Mouse (Mus musculus): ENCODE results near the gene Ifnar1.

The Ifnar1 gene

GRCm38 (mm10) chr16:91461773-91462181 is 23.3 kb upstream of the Ifnar1 start:
- no peak for DNase-seq

DNA sequence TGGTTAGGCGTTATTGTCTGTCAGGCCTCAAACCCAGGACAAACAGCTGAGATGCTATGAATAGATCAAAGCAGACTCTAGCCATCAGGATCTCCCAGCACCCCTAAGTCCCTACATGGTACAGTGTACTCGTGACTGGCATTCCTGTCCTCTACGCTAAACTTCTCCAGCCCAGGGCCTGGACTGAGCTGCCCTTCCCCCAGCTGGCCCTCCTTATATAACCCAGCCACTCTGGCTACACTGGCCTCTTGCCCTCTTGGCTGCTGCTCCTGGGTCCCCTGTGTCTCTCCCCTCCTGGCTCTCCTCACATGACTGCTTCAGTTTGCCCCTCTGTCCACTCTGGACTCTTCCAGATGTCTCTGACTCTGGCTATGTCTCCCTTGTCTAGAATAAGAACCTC is 22.4 kb upstream of the Ifnar1 start:
- no peak for DNase-seq

DNA sequence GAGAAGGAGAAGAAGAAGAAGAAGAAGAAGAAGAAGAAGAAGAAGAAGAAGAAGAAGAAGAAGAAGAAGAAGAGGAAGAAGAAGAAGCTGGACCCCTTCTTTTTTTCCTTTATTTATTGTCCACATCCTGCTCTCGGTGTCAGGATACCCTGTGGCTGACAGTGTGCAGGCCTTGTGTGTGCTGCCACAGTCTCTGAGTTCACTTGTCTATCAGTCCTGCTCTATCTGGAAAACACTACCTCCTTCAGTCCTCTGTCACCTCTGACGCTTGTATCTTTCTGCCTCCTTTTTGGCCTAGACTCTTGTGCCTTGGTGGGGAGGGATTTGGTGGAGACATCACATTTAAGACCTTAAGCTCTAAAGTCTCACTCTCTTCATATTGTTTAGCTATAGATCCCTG is 21.6 kb upstream of the Ifnar1 start:
- no peak for DNase-seq

DNA sequence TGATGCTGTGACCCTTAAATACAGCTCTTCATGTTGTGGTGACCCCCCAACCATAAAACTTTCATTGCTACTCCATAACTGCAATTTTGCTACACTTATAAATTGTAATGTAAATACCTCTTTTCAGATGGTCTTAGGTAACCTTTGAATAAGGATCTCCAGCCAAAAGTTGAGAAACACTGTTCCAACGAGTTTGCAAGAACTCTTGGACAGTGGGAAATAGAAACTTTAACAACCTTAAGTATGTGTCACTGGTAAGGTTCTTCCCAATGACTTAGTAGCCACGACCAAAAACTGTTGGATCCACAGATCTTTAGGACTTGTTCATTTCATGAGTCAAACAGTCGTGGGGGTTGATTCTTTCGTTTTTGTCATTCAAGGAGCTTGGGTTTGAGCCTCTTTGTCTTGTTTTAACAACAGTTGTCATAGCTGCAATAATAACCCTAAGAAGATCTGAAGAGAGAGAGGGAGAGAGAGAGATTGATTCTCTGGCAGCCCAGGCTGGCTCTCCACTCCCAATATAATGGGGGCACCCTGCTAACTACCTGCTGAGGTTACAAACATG is 21.1 kb upstream of the Ifnar1 start:
- peak; percentile 12 for DNase-seq

GRCm38 (mm10) chr16:91464594-91465504 is 20.2 kb upstream of the Ifnar1 start:
- peak; percentile 85 for DNase-seq

DNA sequence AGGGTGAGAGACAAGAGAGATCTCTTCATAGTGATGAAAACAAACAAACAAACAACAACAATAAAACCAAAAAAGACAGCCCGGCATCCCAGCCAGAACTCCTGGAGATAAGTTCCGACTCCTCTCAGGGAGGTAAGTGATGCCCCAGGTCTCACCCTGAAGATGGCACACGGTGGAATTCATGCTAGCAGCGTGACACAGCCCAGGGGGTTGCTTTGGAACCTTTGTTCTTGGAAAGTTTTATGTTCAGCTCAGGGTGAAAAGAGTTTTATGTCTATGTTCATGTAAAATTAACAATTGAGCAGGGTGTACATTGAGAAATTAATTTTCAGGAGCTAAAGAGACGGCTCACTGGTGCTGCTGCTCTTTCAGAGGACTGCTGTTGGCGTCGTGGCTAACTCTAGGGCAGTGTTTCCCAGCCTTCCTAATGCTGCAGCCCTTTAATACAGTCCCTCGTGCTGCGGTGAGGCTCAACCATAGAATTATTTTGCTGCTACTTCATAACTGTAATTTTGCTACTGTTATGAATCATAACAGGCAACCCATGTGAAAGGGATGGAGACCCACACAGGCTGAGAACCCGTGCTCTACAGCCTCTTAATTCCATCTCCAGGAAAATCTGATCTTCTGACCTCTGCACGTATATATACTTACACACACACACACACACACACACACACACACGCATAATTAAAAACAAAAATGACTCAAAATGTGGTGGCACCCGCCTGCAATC is 19.4 kb upstream of the Ifnar1 start:
- DNase-seq: no peak

DNA sequence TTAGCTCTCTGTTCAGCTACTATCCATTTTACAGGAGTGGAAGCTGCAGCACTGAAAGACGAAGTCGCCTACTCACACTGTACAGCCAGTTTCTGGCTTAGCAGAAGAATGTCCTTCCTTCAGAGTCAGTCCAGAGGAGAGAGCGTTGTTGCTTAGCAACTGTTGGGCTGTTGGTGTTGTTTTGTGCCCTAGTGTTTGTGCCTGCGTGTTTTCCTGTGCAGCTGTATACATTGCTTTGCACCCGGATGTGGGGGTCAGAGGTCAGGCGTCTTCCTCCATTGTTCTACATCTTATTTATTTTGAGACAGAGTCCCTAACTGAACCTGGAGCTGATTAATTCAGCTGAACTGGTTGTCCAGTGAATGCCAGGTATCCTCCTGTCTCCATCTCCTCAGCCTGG is 18.5 kb upstream of the Ifnar1 start:
- DNase-seq: no peak

- DNase-seq: no peak
Measured at GRCm38 (mm10) chr16:91470470-91470869, 14.6 kb upstream of the Ifnar1 start.

- no peak for DNase-seq
Measured at GRCm38 (mm10) chr16:91471481-91471880, 13.6 kb upstream of the Ifnar1 start.

GRCm38 (mm10) chr16:91475753-91476152 is 9.3 kb upstream of the Ifnar1 start:
- no peak for DNase-seq

DNA sequence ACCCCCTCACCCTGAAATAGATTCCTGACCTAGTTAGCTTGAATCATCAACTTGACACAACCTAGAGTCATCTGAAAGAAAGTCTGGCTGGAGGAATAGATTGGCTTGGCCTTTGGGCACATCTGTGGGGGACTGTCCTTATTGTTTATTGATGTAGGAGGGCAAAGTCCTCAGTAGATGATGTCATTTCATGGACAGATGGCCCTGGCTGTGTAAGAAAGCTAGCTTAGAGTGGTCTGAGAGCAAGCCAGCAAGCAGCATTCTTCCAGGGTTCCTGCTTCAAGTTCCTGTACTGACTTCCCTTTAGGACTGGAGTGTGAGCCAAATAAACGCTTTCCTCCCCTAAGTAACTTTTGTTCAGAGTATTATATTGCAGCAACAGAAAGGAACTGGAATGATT is 7.0 kb upstream of the Ifnar1 start:
- DNase-seq: no peak

GRCm38 (mm10) chr16:91480517-91480916 is 4.5 kb upstream of the Ifnar1 start:
- DNase-seq: no peak

DNA sequence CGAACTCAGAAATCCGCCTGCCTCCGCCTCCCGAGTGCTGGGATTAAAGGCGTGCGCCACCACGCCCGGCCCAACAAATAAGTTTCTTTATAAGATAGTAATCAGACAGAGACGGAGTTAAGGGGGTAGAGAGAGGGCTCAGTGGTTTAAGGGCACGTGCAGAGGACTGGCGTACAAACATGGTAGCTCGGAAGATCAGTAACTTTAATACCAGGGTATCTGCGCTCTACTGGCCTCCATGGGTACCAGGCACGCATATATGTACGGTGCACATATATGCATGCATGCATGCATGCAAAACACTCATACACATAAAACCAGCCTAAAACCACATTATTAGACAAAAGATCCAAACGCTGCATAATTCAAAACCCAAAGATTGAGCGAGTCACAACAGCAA is 651 bp upstream of the Ifnar1 start:
- DNase-seq: peak; percentile 41

- no peak for DNase-seq
Measured at GRCm38 (mm10) chr16:91485841-91486240, 803 bp downstream of the Ifnar1 start.

GRCm38 (mm10) chr16:91488066-91488465 is 3.0 kb downstream of the Ifnar1 start:
- no peak for DNase-seq

DNA sequence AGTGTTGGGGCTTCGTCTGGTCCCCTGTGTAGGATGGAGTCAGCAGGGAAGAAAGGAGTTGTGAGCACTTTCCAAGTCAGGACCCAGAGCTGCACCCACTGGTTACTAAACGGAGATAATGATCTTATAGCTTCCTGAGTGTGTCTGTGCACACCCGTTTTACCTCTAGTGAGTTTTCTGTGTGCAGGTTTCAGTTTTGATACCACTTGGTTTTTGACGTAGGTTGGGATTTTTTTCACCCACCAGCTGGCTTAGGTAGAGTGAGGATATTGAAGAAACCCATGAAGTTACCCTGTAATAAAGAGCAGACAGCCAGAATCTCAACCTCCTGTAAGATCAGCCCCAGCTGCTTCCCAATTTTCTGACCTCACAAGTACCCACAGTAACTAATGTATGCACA is 5.9 kb downstream of the Ifnar1 start:
- DNase-seq: no peak

- DNase-seq: no peak
Measured at GRCm38 (mm10) chr16:91491473-91491872, 6.4 kb downstream of the Ifnar1 start.

DNA sequence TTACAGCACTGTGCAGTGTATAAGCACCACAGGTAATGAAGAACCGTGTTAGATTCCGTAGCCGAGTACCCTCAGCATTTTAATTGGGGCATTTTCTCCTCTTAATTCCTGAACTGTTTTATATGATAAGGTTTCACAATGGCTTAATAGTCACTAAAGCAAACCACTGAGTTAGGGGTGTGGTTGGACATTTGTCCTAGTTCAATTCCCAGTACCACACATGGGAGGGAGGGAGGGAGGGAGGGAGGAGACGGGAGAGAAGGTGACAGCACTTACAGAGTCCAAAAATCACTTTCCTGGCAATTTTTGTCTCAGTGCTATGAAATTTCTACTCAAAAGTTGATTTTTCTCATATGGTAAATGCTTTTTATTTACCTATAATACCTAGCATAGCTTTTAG is 10.5 kb downstream of the Ifnar1 start:
- no peak for DNase-seq

- DNase-seq: no peak
Measured at GRCm38 (mm10) chr16:91496206-91496605, 11.2 kb downstream of the Ifnar1 start.

DNA sequence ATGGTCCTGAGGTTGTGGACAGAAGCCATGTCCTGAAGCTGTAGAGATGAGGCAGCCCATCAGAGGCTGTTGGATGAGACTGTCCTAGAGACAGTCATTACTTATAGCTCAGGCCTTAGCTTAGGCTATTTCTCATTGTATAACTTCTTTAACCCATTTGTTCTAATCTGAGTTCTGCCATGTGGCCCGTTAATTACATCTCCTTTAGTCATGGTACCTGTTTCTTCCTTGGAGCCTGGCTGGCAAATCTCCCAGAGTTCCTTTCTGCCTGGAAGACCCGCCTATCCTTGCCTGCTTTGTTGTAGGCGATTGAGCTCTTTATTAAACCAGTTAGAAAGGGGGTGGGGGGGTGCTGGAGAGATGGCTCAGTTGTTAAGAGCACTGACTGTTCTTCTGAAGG is 11.7 kb downstream of the Ifnar1 start:
- DNase-seq: no peak

GRCm38 (mm10) chr16:91498041-91498440 is 13.0 kb downstream of the Ifnar1 start:
- DNase-seq: no peak

DNA sequence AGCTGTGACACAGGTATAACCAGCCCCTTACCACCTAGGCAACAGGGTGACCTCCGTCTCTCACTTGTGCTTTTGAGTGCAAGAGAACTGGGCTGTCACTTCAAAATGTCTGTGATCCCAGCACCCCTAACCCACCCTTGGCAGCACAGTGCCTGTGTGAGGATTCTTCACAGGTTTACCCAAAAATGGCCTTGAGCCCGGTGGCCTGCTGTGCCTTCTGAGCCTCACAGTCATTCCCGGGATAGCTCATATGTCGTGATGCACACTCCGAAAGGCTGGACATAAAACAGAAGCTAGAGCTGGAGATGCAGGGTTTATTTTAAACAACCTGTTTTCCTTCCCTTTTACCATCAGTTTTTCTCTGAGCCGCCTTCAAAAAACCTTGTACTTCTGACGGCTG is 19.7 kb downstream of the Ifnar1 start:
- DNase-seq: no peak

DNA sequence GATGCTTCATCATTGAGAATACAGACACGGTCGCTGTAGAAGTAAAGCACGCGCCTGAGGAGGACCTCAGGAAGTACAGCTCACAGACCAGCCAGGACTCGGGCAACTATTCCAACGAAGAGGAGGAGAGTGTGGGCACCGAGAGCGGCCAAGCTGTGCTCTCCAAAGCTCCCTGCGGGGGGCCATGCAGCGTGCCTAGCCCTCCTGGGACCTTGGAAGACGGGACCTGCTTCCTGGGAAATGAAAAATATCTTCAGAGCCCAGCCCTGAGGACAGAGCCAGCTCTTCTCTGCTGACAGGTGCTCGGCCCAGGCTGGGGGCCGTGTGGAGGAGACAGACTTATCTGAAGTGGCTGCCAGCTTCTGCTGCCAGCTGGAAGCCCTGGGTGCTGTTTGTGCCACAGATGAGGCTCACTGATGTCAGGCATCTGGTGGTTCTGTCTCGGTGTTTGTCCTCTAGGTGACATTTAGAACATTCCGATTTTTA is 20.1 kb downstream of the Ifnar1 start:
- DNase-seq: peak; percentile 71

GRCm38 (mm10) chr16:91506396-91506795 is 21.4 kb downstream of the Ifnar1 start:
- peak; percentile 45 for DNase-seq
